Mouse (Mus musculus): ENCODE results near the gene Cyp46a1.

DNA sequence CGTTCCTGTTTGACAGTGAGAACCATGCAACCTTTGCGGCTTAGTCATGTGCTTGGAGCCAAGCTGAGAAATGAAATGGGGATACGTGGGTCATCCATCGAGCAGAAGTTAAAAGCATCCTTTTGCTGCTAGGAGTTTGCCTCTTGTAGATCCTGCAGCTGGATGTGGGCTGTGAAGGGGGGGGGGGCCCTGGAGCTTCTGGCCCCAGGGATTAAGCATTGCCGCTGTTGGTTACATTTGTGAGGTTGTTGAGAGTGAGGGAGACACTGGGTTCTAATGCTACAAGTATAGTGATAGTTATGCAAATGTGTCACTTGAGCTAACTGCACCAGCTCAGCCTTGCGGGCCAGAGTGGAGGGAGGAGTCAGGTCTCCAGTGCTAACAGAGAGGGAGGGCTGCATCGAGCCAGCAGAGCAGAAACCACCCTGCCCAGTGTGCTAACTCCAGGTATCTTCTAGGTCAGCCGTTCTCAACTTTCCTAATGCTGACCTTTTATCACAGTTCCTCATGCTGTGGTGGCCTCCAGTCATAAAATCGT lies 16.9 kb upstream of the Cyp46a1 start:
- TF ChIP-seq TAL1 (IDR thresholded peaks at IDR 0.05; ENCODE audit: low read length) (no peak), GATA1 (IDR thresholded peaks at IDR 0.05; ENCODE audit: low read length) (no peak)
